Mouse (Mus musculus): ENCODE measurements around the gene Nebl. TPM values are rescaled to one million over a fixed set of nuclear protein-coding genes. Genes with fewer than 3 reads are reported as not detected.

Nebl gene
- polyA plus RNA-seq, 1 experiment from 2014 or later: 41.0 TPM

DNA sequence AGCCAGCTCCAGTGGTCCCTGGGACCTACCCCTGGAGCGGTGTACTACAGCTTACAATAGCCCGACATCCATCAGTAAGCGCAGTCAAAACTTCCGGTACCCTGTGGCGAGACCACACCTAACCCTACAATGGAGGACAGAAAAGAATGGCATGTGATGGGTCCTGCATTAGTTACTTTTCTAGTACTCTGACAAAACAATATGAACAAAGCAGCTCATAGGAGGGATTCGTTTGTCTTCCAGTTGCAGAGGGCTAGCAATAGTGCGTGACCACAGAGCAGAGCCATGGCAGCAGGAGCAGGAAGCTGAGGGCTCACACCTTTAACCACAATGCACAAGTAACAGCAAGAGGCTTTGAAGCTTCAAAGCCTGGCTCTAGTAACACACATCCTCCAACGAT lies 59.7 kb downstream of the Nebl start:
- no peaks in the 10 kb centered on the region for H3K36me3 ChIP-seq (ENCODE audit: insufficient read depth, low read length)
- no peak overlapping the region for H3K4me2 ChIP-seq (replicated peaks; ENCODE audit: low read depth, low read length)
- no peak overlapping the region for H3K4me3 ChIP-seq (ENCODE audit: low read depth, low read length)
- no peaks in the 10 kb centered on the region for H3K27me3 ChIP-seq (replicated peaks; ENCODE audit: insufficient read depth, low read length)
- H3K9ac ChIP-seq (replicated peaks; ENCODE audit: low read depth): no peak overlapping the region
- no peak for TF ChIP-seq CTCF (IDR thresholded peaks at IDR 0.05)
- 87% methylated on average over 8 of the region's 8 CpGs for WGBS
- DNase-seq (ENCODE audit: low spot score) (no peak), ATAC-seq (no peak)
- no peaks in the 10 kb centered on the region for H3K9me3 ChIP-seq (ENCODE audit: low read length)
- no peaks in the 10 kb centered on the region for H3K4me1 ChIP-seq (ENCODE audit: insufficient read depth, low read depth, low read length)
- H3K27ac ChIP-seq (ENCODE audit: low read length): no peak overlapping the region

GRCm38 (mm10) chr2:17669953-17670352 lies 61.3 kb downstream of the Nebl start:
- H3K9ac ChIP-seq (replicated peaks; ENCODE audit: low read depth): no peak overlapping the region
- DNase-seq (ENCODE audit: low spot score): no peak
- WGBS: 56% methylated on average over 10 of the region's 10 CpGs
- no peaks in the 10 kb centered on the region for H3K36me3 ChIP-seq (ENCODE audit: insufficient read depth, low read length)
- H3K9me3 ChIP-seq (ENCODE audit: low read length): no peaks in the 10 kb centered on the region
- TF ChIP-seq CTCF (IDR thresholded peaks at IDR 0.05) (no peak), EP300 (IDR thresholded peaks at IDR 0.05) (no peak)
- H3K27ac ChIP-seq (ENCODE audit: low read length): no peak overlapping the region
- no peak overlapping the region for H3K4me3 ChIP-seq (ENCODE audit: low read depth, low read length)
- no peak overlapping the region for H3K4me2 ChIP-seq (replicated peaks; ENCODE audit: low read depth, low read length)
- H3K27me3 ChIP-seq (replicated peaks; ENCODE audit: insufficient read depth, low read length): no peaks in the 10 kb centered on the region
- H3K4me1 ChIP-seq (ENCODE audit: insufficient read depth, low read depth, low read length): no peaks in the 10 kb centered on the region
- ATAC-seq: no peak

GRCm38 (mm10) chr2:17669000-17669399 lies 62.3 kb downstream of the Nebl start:
- H3K9ac ChIP-seq (replicated peaks; ENCODE audit: low read depth): no peak overlapping the region
- H3K4me3 ChIP-seq (ENCODE audit: low read depth, low read length): no peak overlapping the region
- ATAC-seq (no peak), DNase-seq (ENCODE audit: low spot score) (no peak)
- H3K36me3 ChIP-seq (ENCODE audit: insufficient read depth, low read length): no peaks in the 10 kb centered on the region
- TF ChIP-seq CTCF (IDR thresholded peaks at IDR 0.05) (no peak), EP300 (IDR thresholded peaks at IDR 0.05) (no peak)
- no peak overlapping the region for H3K27ac ChIP-seq (ENCODE audit: low read length)
- WGBS: 49% methylated on average over 2 of the region's 2 CpGs
- H3K4me1 ChIP-seq (ENCODE audit: insufficient read depth, low read depth, low read length): no peaks in the 10 kb centered on the region
- no peak overlapping the region for H3K4me2 ChIP-seq (replicated peaks; ENCODE audit: low read depth, low read length)
- no peaks in the 10 kb centered on the region for H3K9me3 ChIP-seq (ENCODE audit: low read length)
- H3K27me3 ChIP-seq (replicated peaks; ENCODE audit: insufficient read depth, low read length): no peaks in the 10 kb centered on the region

GRCm38 (mm10) chr2:17658176-17658575 lies 73.1 kb downstream of the Nebl start:
- WGBS: 51% methylated on average over 5 of the region's 5 CpGs
- Histone ChIP-seq H3K9me3 (ENCODE audit: low read length) (no peaks in the 10 kb centered on the region), H3K4me2 (replicated peaks; ENCODE audit: low read depth, low read length) (no peak overlapping the region), H3K4me3 (ENCODE audit: low read depth, low read length) (no peak overlapping the region), H3K36me3 (ENCODE audit: insufficient read depth, low read length) (no peaks in the 10 kb centered on the region), H3K9ac (replicated peaks; ENCODE audit: low read depth) (no peak overlapping the region), H3K27me3 (replicated peaks; ENCODE audit: insufficient read depth, low read length) (no peaks in the 10 kb centered on the region), H3K4me1 (ENCODE audit: insufficient read depth, low read depth, low read length) (no peaks in the 10 kb centered on the region), H3K27ac (ENCODE audit: low read length) (no peak overlapping the region)
- DNase-seq (ENCODE audit: low spot score): no peak
- ATAC-seq: no peak
- TF ChIP-seq EP300 (IDR thresholded peaks at IDR 0.05): no peak

- 80% methylated on average over 10 of the region's 10 CpGs for WGBS
- DNase-seq (ENCODE audit: low spot score): no peak
- no peaks in the 10 kb centered on the region for H3K4me1 ChIP-seq (ENCODE audit: insufficient read depth, low read depth, low read length)
- H3K4me2 ChIP-seq (replicated peaks; ENCODE audit: low read depth, low read length): no peak overlapping the region
- no peak overlapping the region for H3K27ac ChIP-seq (ENCODE audit: low read length)
- H3K4me3 ChIP-seq (ENCODE audit: low read depth, low read length): no peak overlapping the region
- no peaks in the 10 kb centered on the region for H3K9me3 ChIP-seq (ENCODE audit: low read length)
- no peak for TF ChIP-seq EP300 (IDR thresholded peaks at IDR 0.05)
- no peak for TF ChIP-seq CTCF (IDR thresholded peaks at IDR 0.05)
- ATAC-seq: no peak
- no peak overlapping the region for H3K9ac ChIP-seq (replicated peaks; ENCODE audit: low read depth)
- no peaks in the 10 kb centered on the region for H3K27me3 ChIP-seq (replicated peaks; ENCODE audit: insufficient read depth, low read length)
- no peaks in the 10 kb centered on the region for H3K36me3 ChIP-seq (ENCODE audit: insufficient read depth, low read length)
These were observed 81.0 kb downstream of the Nebl start for GRCm38 (mm10) chr2:17650147-17650834.

GRCm38 (mm10) chr2:17649728-17650127 lies 81.5 kb downstream of the Nebl start:
- H3K36me3 ChIP-seq (ENCODE audit: insufficient read depth, low read length): no peaks in the 10 kb centered on the region
- H3K4me2 ChIP-seq (replicated peaks; ENCODE audit: low read depth, low read length): no peak overlapping the region
- no peak overlapping the region for H3K9ac ChIP-seq (replicated peaks; ENCODE audit: low read depth)
- no peak overlapping the region for H3K27ac ChIP-seq (ENCODE audit: low read length)
- no peaks in the 10 kb centered on the region for H3K9me3 ChIP-seq (ENCODE audit: low read length)
- TF ChIP-seq CTCF (IDR thresholded peaks at IDR 0.05) (no peak), EP300 (IDR thresholded peaks at IDR 0.05) (no peak)
- no peak for ATAC-seq
- H3K27me3 ChIP-seq (replicated peaks; ENCODE audit: insufficient read depth, low read length): no peaks in the 10 kb centered on the region
- DNase-seq (ENCODE audit: low spot score): no peak
- WGBS: 65% methylated on average over 3 of the region's 3 CpGs
- no peak overlapping the region for H3K4me3 ChIP-seq (ENCODE audit: low read depth, low read length)
- H3K4me1 ChIP-seq (ENCODE audit: insufficient read depth, low read depth, low read length): no peaks in the 10 kb centered on the region

Measured in lung, postnatal 0 days (tissue).